Mouse (Mus musculus) lung, embryonic 16.5 days (tissue): ENCODE data around the gene Cacnb4. TPM values are rescaled to one million over a fixed set of nuclear protein-coding genes. Genes with fewer than 3 reads are reported as not detected.

Experiments
- ATAC-seq: fragments of 200-750 bp; cut with Nextera tagmentation; 2 replicates; pipeline ENCODE4 v1.8.0; 2017; ENCODE audit warnings: low read depth, mild to moderate bottlenecking, moderate library complexity
- H3K27ac ChIP-seq: fragments of 300-500 bp; sonication (generic); 2 replicates; pipeline ENCODE4 v1.5.1; 2014; ENCODE audit warnings: mild to moderate bottlenecking, control low read depth, low read length
- H3K27me3 ChIP-seq: fragments of 300-500 bp; sonication (generic); 2 replicates; pipeline ENCODE4 v1.6.1; 2014; ENCODE audit warnings: low read depth, low read length, mixed read lengths; ENCODE audit not compliant: control insufficient read depth, insufficient read depth
- H3K36me3 ChIP-seq: fragments of 300-500 bp; sonication (generic); 2 replicates; pipeline ENCODE4 v1.6.1; 2014; ENCODE audit warnings: low read length; ENCODE audit not compliant: control insufficient read depth, insufficient read depth
- H3K4me1 ChIP-seq: fragments of 300-500 bp; sonication (generic); replicated peaks from 2 replicates; pipeline ENCODE4 v1.6.1; 2014; ENCODE audit warnings: low read length, mixed read lengths; ENCODE audit not compliant: control insufficient read depth, insufficient read depth
- H3K4me2 ChIP-seq: fragments of 300-500 bp; sonication (generic); 2 replicates; pipeline ENCODE4 v1.6.1; 2014; ENCODE audit warnings: low read depth, low read length, control low read depth
- H3K4me3 ChIP-seq: fragments of 300-500 bp; sonication (generic); 2 replicates; pipeline ENCODE4 v1.5.1; 2014; ENCODE audit warnings: mild to moderate bottlenecking, low read length, control low read depth
- H3K9ac ChIP-seq: fragments of 300-500 bp; sonication (generic); 2 replicates; pipeline ENCODE4 v1.6.1; 2014; ENCODE audit warnings: low read length, control low read depth
- H3K9me3 ChIP-seq: fragments of 300-500 bp; sonication (generic); 2 replicates; pipeline ENCODE4 v1.6.1; 2016; ENCODE audit warnings: low read length; ENCODE audit not compliant: control insufficient read depth
- WGBS: fragments of 180-500 bp; shearing (Covaris S2); extraction: QIAGEN DNeasy Blood & Tissue Kit; methylation state at CpG from one replicate; pipeline ENCODE4 v1.1.7; 2014; 5-methylcytosine and 5-hydroxymethylcytosine counted together
- polyA plus RNA-seq: library from polyadenylated mRNA; unstranded; fragments of >200 nt; fragmentation: Nextera tagmentation; extraction: Ambion mirVana; gene quantifications from 2 replicates; pipeline ENCODE4 v1.2.1, GENCODE M21; 2015

The Cacnb4 gene
- polyA plus RNA-seq, 1 experiment from 2014 or later, result 1.1 TPM

DNA sequence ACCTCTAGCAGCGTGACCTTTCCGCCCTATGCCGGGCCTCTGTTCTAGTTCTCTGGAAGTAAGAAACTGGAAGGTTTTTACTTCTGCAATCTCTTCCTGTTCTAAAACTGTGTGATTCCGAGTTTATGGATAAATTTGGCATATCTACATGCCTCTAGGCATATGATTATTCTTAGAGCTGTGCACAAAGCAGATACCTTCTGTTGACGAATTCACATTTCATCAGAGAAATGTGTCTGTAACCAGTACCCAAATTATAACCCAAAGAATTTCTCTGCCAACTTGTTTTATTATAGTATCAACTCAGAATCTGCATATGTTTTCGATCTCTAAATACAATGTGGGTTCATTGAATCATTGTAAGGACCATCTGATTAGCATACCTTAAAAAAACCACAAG lies 8.2 kb downstream of the Cacnb4 start:
- H3K4me3 ChIP-seq, result no peak overlapping the region
- H3K4me1 ChIP-seq, result no peaks in the 10 kb centered on the region
- 85% methylated on average over 6 of the region's 6 CpGs for WGBS
- H3K9ac ChIP-seq, result no peak overlapping the region
- no peak overlapping the region for H3K4me2 ChIP-seq
- no peak for ATAC-seq
- H3K27ac ChIP-seq, result no peak overlapping the region
- H3K27me3 ChIP-seq, result no peaks in the 10 kb centered on the region
- H3K9me3 ChIP-seq, result no peaks in the 10 kb centered on the region
- no peaks in the 10 kb centered on the region for H3K36me3 ChIP-seq

- 89% methylated on average over 5 of the region's 5 CpGs for WGBS
- H3K9ac ChIP-seq, result no peak overlapping the region
These were observed 19.9 kb downstream of the Cacnb4 start for GRCm38 (mm10) chr2:52656722-52657121.

GRCm38 (mm10) chr2:52654541-52654940 lies 22.1 kb downstream of the Cacnb4 start:
- ATAC-seq, result no peak
- Histone ChIP-seq H3K36me3 (no peaks in the 10 kb centered on the region), H3K4me2 (no peak overlapping the region), H3K4me1 (no peaks in the 10 kb centered on the region), H3K9ac (no peak overlapping the region), H3K4me3 (no peak overlapping the region), H3K27ac (no peak overlapping the region), H3K27me3 (no peaks in the 10 kb centered on the region), H3K9me3 (no peaks in the 10 kb centered on the region)
- WGBS, result 52% methylated on average over 4 of the region's 4 CpGs

More at GRCm38 (mm10) chr2:52656722-52657121, 19.9 kb downstream of the Cacnb4 start:
- Histone ChIP-seq H3K4me1 (no peaks in the 10 kb centered on the region), H3K27ac (no peak overlapping the region), H3K36me3 (no peaks in the 10 kb centered on the region), H3K27me3 (no peaks in the 10 kb centered on the region), H3K9me3 (no peaks in the 10 kb centered on the region), H3K4me3 (no peak overlapping the region), H3K4me2 (no peak overlapping the region)
- no peak for ATAC-seq

DNA sequence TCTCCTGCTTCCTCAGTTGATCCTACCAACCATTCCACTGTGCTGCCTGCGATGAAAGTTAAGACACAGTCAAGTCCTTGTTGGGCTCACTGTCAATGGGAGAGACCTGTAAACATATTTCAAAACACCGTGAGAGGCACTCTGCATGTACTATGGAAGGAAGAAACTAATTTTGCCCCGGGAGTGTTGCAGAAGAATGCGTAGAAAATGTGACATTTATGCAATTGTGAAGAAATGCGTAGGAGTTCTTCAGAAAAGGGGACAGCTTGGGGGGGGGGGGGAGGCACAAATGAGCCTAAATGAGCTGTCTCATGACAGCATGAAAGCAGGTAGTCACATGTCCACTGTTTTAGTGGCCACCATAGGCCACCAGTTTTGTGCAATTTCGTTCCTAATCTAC lies 25.1 kb downstream of the Cacnb4 start:
- 86% methylated on average over 6 of the region's 6 CpGs for WGBS
- Histone ChIP-seq H3K4me1 (no peaks in the 10 kb centered on the region), H3K4me3 (no peak overlapping the region), H3K27me3 (no peaks in the 10 kb centered on the region), H3K27ac (no peak overlapping the region), H3K36me3 (no peaks in the 10 kb centered on the region), H3K9ac (no peak overlapping the region), H3K4me2 (no peak overlapping the region), H3K9me3 (no peaks in the 10 kb centered on the region)
- no peak for ATAC-seq

GRCm38 (mm10) chr2:52647255-52647998 lies 29.2 kb downstream of the Cacnb4 start:
- no peak for ATAC-seq
- Histone ChIP-seq H3K4me3 (no peak overlapping the region), H3K4me2 (no peak overlapping the region), H3K4me1 (no peaks in the 10 kb centered on the region), H3K36me3 (no peaks in the 10 kb centered on the region), H3K9ac (no peak overlapping the region), H3K27me3 (no peaks in the 10 kb centered on the region), H3K27ac (no peak overlapping the region), H3K9me3 (no peaks in the 10 kb centered on the region)
- 55% methylated on average over 8 of the region's 8 CpGs for WGBS

GRCm38 (mm10) chr2:52643657-52644056 lies 33.0 kb downstream of the Cacnb4 start:
- H3K9ac ChIP-seq, result no peak overlapping the region

DNA sequence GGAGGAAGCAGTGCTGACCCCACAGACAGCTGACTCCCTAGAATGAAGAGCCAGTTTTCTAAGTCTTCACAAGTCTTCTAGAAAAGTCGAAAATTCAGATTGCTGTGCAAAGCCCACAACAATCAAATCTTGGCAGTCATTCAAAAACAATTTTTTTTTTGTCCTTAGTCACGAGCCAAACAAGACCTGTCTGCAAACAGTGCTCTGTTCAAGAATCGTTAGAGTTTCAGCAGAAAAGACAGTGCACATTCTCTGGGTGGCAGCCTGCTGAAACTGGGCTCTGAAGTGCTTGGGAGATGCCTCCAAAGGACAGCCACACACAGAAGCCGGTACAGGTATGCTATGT lies 37.1 kb downstream of the Cacnb4 start:
- Histone ChIP-seq H3K4me1 (peaks cover 13% of the 10 kb centered on the region), H3K27ac (peak overlapping the region; percentile 5; the same call in 1 of the 2 replicates), H3K36me3 (no peaks in the 10 kb centered on the region), H3K9me3 (no peaks in the 10 kb centered on the region), H3K4me2 (no peak overlapping the region), H3K4me3 (no peak overlapping the region), H3K9ac (no peak overlapping the region), H3K27me3 (no peaks in the 10 kb centered on the region)
- 24% methylated on average over 4 of the region's 4 CpGs for WGBS
- no peak for ATAC-seq

More at GRCm38 (mm10) chr2:52643657-52644056, 33.0 kb downstream of the Cacnb4 start:
- Histone ChIP-seq H3K36me3 (no peaks in the 10 kb centered on the region), H3K9me3 (no peaks in the 10 kb centered on the region), H3K27ac (no peak overlapping the region), H3K4me3 (no peak overlapping the region), H3K4me1 (peaks cover 8% of the 10 kb centered on the region), H3K27me3 (no peaks in the 10 kb centered on the region), H3K4me2 (no peak overlapping the region)
- 61% methylated on average over 6 of the region's 6 CpGs for WGBS
- no peak for ATAC-seq

DNA sequence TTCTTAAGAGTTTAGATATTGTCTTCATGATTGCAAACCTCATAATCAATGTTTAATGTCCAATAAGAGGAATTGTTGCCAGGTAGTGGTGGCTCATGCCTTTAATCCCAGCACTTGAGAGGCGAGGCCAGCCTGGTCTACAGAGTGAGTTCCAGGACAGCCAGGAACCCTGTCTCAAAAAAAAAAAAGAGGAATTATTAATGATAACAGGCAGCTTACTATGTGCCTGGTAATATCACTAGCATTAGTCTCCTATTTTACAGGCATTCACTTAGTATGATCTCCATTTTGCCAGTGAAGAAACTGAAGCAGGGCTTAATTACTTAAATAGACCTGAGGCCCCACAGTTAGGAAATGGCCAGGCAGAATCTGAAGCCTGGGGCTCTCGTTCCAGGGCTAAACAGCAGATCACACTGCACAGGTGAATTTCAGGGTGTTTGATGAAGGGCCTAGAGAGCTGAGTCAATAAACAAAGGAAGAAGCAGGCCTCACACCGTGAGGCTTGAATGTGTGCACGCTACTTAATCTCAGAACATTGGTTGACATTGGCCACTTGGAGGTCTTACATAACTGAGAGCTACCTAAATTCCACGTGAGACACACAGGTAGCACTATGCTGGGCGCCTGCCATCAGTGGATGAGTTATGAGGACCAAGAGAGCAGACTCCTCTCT lies 37.6 kb downstream of the Cacnb4 start:
- Histone ChIP-seq H3K36me3 (no peaks in the 10 kb centered on the region), H3K4me3 (no peak overlapping the region), H3K4me2 (no peak overlapping the region), H3K27me3 (no peaks in the 10 kb centered on the region), H3K4me1 (peaks cover 13% of the 10 kb centered on the region), H3K9me3 (no peaks in the 10 kb centered on the region), H3K27ac (0 out of 2 replicates have a peak overlapping the region, but pooled peaks have one; percentile 5), H3K9ac (no peak overlapping the region)
- 38% methylated on average over 6 of the region's 6 CpGs for WGBS
- ATAC-seq, result peak; percentile 68

- ATAC-seq, result peak; percentile 60; the same call in 1 of the 2 replicates
- no peak overlapping the region for H3K27ac ChIP-seq
- no peak overlapping the region for H3K4me2 ChIP-seq
- 35% methylated on average over 4 of the region's 4 CpGs for WGBS
- no peaks in the 10 kb centered on the region for H3K27me3 ChIP-seq
- no peak overlapping the region for H3K9ac ChIP-seq
- peaks cover 13% of the 10 kb centered on the region for H3K4me1 ChIP-seq
- no peaks in the 10 kb centered on the region for H3K36me3 ChIP-seq
- no peak overlapping the region for H3K4me3 ChIP-seq
- no peaks in the 10 kb centered on the region for H3K9me3 ChIP-seq
These were observed 38.4 kb downstream of the Cacnb4 start for GRCm38 (mm10) chr2:52638226-52638625.
